Mouse (Mus musculus): ENCODE results near the gene Tax1bp3. TPM values are rescaled to one million over a fixed set of nuclear protein-coding genes. Genes with fewer than 3 reads are reported as not detected.

The Tax1bp3 gene
- polyA plus RNA-seq, 2 experiments: 106 to 224 TPM

DNA sequence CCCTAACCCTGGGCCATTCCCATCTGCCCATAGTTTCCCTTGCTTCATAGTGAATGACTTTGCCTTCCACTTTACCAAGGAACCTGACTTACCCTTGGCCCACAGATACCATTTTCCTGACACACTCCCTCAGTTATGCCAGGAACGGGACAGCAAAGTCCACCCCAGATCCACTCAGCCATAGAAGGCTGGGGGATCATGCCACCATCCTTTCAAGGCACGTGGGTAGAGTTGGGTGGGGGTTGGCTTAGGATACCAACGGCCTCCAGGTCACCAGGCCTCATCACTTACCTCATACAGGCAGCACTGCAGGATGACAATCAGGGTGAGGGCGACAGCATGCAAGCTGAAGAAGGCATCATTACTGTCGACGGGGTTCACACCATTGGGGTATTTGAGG, 10.3 kb downstream of the Tax1bp3 start:
- peaks cover 57% of the 10 kb centered on the region for H3K36me3 ChIP-seq (ENCODE audit: control insufficient read depth, insufficient read depth, low read length)
- DNase-seq (ENCODE audit: low spot score): no peak
- TF ChIP-seq POLR2A (IDR thresholded peaks at IDR 0.05; ENCODE audit: borderline replicate concordance, extremely low read depth, insufficient read depth, insufficient read length): no peak
- no peaks in the 10 kb centered on the region for H3K9me3 ChIP-seq (ENCODE audit: control insufficient read depth, low read length)
- no peak overlapping the region for H3K4me2 ChIP-seq (replicated peaks; ENCODE audit: low read depth, low read length, severe bottlenecking)
- WGBS: 86% methylated on average over 6 of the region's 6 CpGs
- H3K27me3 ChIP-seq (ENCODE audit: control insufficient read depth, insufficient read depth, low read length): no peaks in the 10 kb centered on the region
- no peaks in the 10 kb centered on the region for H3K4me1 ChIP-seq (ENCODE audit: control insufficient read depth, insufficient read depth, low read length)
- no peak for ATAC-seq (ENCODE audit: low FRiP score, low read depth)
- H3K27ac ChIP-seq (replicated peaks; ENCODE audit: low read depth, low read length): no peak overlapping the region
- no peak overlapping the region for H3K9ac ChIP-seq (ENCODE audit: low read depth, low read length, severe bottlenecking)
- H3K4me3 ChIP-seq (replicated peaks; ENCODE audit: low read length): no peak overlapping the region

DNA sequence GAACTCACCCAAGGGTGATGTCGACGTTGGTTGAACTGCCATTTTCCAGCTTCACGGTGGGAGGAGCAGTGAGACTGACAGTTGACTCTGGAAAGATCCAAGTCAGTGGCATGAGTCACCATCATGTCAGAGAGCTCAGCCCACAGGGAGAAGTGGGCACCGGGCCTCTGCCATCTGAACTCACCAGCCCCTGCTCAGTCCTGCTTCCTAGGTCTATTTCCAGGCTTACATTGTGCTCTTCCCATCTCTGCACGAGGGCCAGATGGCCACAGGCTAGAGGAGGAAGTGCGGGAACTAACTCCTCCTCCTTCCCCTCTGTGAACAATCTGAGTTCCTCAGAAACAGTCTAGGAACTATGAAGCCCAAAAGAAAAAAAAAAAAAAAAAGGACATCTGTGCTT, 16.2 kb downstream of the Tax1bp3 start:
- Histone ChIP-seq H3K4me2 (replicated peaks; ENCODE audit: low read depth, low read length, severe bottlenecking) (no peak overlapping the region), H3K27ac (replicated peaks; ENCODE audit: low read depth, low read length) (no peak overlapping the region), H3K9ac (ENCODE audit: low read depth, low read length, severe bottlenecking) (no peak overlapping the region), H3K9me3 (ENCODE audit: control insufficient read depth, low read length) (no peaks in the 10 kb centered on the region), H3K4me3 (replicated peaks; ENCODE audit: low read length) (no peak overlapping the region), H3K36me3 (ENCODE audit: control insufficient read depth, insufficient read depth, low read length) (peaks cover 15% of the 10 kb centered on the region), H3K4me1 (ENCODE audit: control insufficient read depth, insufficient read depth, low read length) (peaks cover 3% of the 10 kb centered on the region; the same call in 1 of the 2 replicates), H3K27me3 (ENCODE audit: control insufficient read depth, insufficient read depth, low read length) (no peaks in the 10 kb centered on the region)
- WGBS: 79% methylated on average over 6 of the region's 6 CpGs
- no peak for TF ChIP-seq POLR2A (IDR thresholded peaks at IDR 0.05; ENCODE audit: borderline replicate concordance, extremely low read depth, insufficient read depth, insufficient read length)
- no peak for DNase-seq (ENCODE audit: low spot score)
- ATAC-seq (ENCODE audit: low FRiP score, low read depth): no peak

DNA sequence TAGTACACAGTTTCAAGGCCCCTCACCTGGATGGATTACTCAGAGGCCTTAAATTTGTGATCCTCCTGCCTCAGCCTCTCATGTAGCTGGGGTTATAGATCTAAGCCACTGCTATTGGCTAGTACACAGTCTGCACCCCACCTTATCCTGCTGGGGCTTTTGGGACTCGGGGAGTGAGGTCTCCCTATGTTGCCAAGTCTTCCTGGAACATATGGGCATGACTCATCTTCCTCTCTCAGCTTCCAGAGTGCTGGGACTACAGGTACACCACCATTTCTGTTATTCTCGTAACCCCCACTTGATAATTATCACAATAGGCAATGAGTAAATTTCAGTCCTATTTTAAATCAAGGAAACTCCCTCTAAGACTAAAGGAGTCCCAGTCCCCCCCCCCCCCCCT, 17.6 kb downstream of the Tax1bp3 start:
- WGBS: 71% methylated on average over 2 of the region's 2 CpGs
- peaks cover 9% of the 10 kb centered on the region for H3K36me3 ChIP-seq (ENCODE audit: control insufficient read depth, insufficient read depth, low read length)
- peaks cover 3% of the 10 kb centered on the region; the same call in 1 of the 2 replicates for H3K4me1 ChIP-seq (ENCODE audit: control insufficient read depth, insufficient read depth, low read length)
- no peak overlapping the region for H3K9ac ChIP-seq (ENCODE audit: low read depth, low read length, severe bottlenecking)
- no peak for DNase-seq (ENCODE audit: low spot score)
- ATAC-seq (ENCODE audit: low FRiP score, low read depth): no peak
- no peak for TF ChIP-seq POLR2A (IDR thresholded peaks at IDR 0.05; ENCODE audit: borderline replicate concordance, extremely low read depth, insufficient read depth, insufficient read length)
- H3K27ac ChIP-seq (replicated peaks; ENCODE audit: low read depth, low read length): no peak overlapping the region
- H3K4me2 ChIP-seq (replicated peaks; ENCODE audit: low read depth, low read length, severe bottlenecking): no peak overlapping the region
- H3K27me3 ChIP-seq (ENCODE audit: control insufficient read depth, insufficient read depth, low read length): no peaks in the 10 kb centered on the region
- H3K9me3 ChIP-seq (ENCODE audit: control insufficient read depth, low read length): no peaks in the 10 kb centered on the region
- H3K4me3 ChIP-seq (replicated peaks; ENCODE audit: low read length): no peak overlapping the region

DNA sequence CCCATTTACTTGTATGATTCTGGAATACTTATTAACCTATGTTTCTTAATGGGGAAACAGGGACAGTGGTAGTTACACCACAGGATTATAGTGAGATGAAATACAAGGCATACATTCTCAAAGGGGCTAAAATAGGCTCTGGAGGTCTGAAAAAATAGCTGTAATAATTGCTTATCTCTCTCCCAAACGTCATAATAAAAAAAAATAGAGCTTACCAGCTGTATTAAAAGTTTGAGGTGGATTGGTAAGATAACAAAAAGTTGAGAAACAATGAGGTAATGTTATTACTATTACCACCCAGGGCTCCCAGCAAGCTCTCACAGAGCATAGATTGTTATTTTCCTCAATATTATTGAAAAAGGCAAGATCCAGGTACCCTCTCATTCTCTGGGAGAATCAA, 21.3 kb downstream of the Tax1bp3 start:
- Histone ChIP-seq H3K4me3 (replicated peaks; ENCODE audit: low read length) (peak overlapping the region; percentile 66), H3K36me3 (ENCODE audit: control insufficient read depth, insufficient read depth, low read length) (0 out of 2 replicates have a peak, but pooled peaks cover 3% of the 10 kb centered on the region), H3K4me1 (ENCODE audit: control insufficient read depth, insufficient read depth, low read length) (peaks cover 3% of the 10 kb centered on the region; the same call in 1 of the 2 replicates), H3K4me2 (replicated peaks; ENCODE audit: low read depth, low read length, severe bottlenecking) (peak overlapping the region; percentile 93), H3K27me3 (ENCODE audit: control insufficient read depth, insufficient read depth, low read length) (no peaks in the 10 kb centered on the region), H3K9me3 (ENCODE audit: control insufficient read depth, low read length) (no peaks in the 10 kb centered on the region), H3K9ac (ENCODE audit: low read depth, low read length, severe bottlenecking) (peak overlapping the region; percentile 53), H3K27ac (replicated peaks; ENCODE audit: low read depth, low read length) (no peak overlapping the region)
- DNase-seq (ENCODE audit: low spot score) (no peak), ATAC-seq (ENCODE audit: low FRiP score, low read depth) (no peak)
- no peak for TF ChIP-seq POLR2A (IDR thresholded peaks at IDR 0.05; ENCODE audit: borderline replicate concordance, extremely low read depth, insufficient read depth, insufficient read length)
- WGBS: 9% methylated on average over 1 of the region's 1 CpGs

DNA sequence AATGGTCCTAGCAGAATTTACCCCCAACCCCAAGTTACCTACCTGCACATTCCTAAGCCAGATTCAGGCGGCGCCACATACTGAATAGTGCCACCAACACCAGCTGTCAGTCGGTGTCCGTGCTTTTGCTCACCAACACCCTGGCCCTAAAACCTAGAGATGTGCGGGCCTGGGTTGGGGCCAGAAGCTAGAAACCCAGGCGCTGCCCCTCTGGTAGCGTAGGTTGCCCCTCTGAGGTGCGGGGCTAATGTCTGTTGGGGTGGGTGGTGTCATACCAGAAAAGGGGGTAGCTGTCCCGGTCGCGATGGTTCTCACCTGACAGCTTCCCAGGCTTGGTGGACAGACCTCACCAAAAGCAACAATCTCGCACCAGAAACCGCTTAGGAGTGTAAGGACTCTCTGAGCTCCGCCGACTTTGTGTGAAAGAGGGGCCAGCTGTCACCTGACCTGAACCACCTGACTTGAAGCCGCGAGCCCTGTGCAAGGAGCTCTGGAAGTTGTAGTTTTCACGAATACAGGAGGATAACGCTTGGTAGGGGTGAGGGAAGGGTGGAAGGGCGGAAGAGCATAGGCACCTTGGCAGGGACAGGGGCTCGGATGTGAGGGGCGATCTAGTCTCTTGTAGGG, 21.8 kb downstream of the Tax1bp3 start, which contains the start of gene Ctns:
TSS of gene Ctns (minus strand) at position 440 of the 627 bp plus-strand sequence.
- Histone ChIP-seq H3K4me2 (replicated peaks; ENCODE audit: low read depth, low read length, severe bottlenecking) (peak within 1 kb of the TSS; percentile 93), H3K9ac (ENCODE audit: low read depth, low read length, severe bottlenecking) (peak within 1 kb of the TSS; percentile 68), H3K27ac (replicated peaks; ENCODE audit: low read depth, low read length) (no peak within 1 kb of the TSS), H3K4me3 (replicated peaks; ENCODE audit: low read length) (peak within 1 kb of the TSS; percentile 66), H3K9me3 (ENCODE audit: control insufficient read depth, low read length) (no peaks in the 10 kb centered on the region), H3K27me3 (ENCODE audit: control insufficient read depth, insufficient read depth, low read length) (no peaks in the 10 kb centered on the region), H3K36me3 (ENCODE audit: control insufficient read depth, insufficient read depth, low read length) (0 out of 2 replicates have a peak, but pooled peaks cover 3% of the 10 kb centered on the region), H3K4me1 (ENCODE audit: control insufficient read depth, insufficient read depth, low read length) (peaks cover 3% of the 10 kb centered on the region; the same call in 1 of the 2 replicates)
- DNase-seq (ENCODE audit: low spot score) (peak; percentile 80), ATAC-seq (ENCODE audit: low FRiP score, low read depth) (peak; percentile 97)
- peak; percentile 44; the same call in 1 of the 2 replicates for TF ChIP-seq POLR2A (IDR thresholded peaks at IDR 0.05; ENCODE audit: borderline replicate concordance, extremely low read depth, insufficient read depth, insufficient read length)
- 1% methylated on average over 22 of the region's 22 CpGs for WGBS

Data from limb, embryonic 14.5 days (tissue).